Mouse (Mus musculus) Patski (cell line): ENCODE data around the gene Degs2. TPM values are rescaled to one million over a fixed set of nuclear protein-coding genes. Genes with fewer than 3 reads are reported as not detected.

Source experiments
- ATAC-seq: fragments of 100-300 bp; one replicate; pipeline ENCODE4 v1.8.0; 2021
- CTCF ChIA-PET: fragments of 350-600 bp; sonication (Branson Sonifier 250); formaldehyde crosslinking; loops from one replicate; lab custom pipeline; 2022; ENCODE audit warnings: inconsistent platforms; lab: Charles Lee
- POLR2A ChIA-PET: fragments of 350-600 bp; sonication (Branson Sonifier 250); formaldehyde crosslinking; loops from one replicate; lab custom pipeline; 2022; ENCODE audit warnings: antibody characterized with exemption, inconsistent platforms; lab: Charles Lee
- DNase-seq: peaks from one replicate; pipeline ENCODE4 v3.0.0-alpha.2; 2011; ENCODE audit warnings: low read depth, low spot score
- H3K27me3 ChIP-seq: fragments of 371-371 bp; one replicate; pipeline ENCODE4 v1.5.1; 2021
- CTCF ChIP-seq: fragments of 100-300 bp; IDR thresholded peaks from one replicate; pipeline ENCODE4 v1.5.1; 2021
- in situ Hi-C: fragments of 300-500 bp; cut with MboI; formaldehyde crosslinking; loops from 3 replicates; pipeline ENCODE4 v1.11.1; 2018; ENCODE audit warnings: low pct_unique_long_range_greater_than_20kb, mixed read lengths
- polyA plus RNA-seq: library from polyadenylated mRNA; unstranded; gene quantifications from one replicate; pipeline ENCODE4 v1.2.3, GENCODE M21; 2021

Degs2 gene
- polyA plus RNA-seq, 1 experiment from 2014 or later, result 0.54 TPM

DNA sequence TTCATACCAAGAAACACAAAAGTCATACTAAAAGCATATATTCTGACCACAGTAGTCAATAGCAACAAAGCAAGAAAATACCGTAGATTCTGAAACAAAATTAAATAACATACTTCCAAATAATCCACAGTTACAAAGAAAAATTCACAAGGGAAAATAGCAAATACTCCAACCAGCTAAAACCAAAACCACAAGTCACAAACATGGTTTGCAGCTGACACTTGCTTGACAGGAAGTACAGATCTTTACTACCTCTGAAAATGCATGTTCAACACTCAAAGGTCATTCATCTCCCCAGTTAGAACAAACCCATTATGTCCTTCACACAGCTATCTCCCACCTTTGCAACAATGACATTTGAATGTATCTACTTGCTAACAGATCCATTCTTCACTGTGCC, 68.1 kb downstream of the Degs2 start:
- ChIA-PET CTCF (no interaction called here), POLR2A (no interaction called here)
- ATAC-seq, result no peak
- TF ChIP-seq CTCF, result no peak
- no peaks in the 10 kb centered on the region for H3K27me3 ChIP-seq
- in situ Hi-C loops, result no loop called here
- no peak for DNase-seq

DNA sequence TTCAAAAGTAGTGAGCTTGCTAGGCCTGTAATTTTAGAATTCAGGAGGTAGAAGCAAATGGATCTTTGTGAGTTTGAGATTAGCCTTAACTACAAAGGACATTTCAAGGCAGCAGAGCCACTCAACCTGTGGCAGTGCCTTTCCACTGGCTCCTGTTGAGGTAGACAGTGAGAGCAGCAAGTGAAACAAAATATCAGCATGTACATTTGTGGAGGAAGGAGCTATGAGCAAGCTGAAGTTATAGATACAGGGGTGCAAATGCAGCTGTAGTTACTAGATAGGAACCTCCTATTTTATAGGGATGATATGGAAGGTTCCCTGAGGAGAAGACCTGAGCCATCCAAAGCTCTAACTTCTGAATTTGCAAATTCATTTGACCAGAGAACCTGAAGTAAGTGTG, 69.6 kb downstream of the Degs2 start:
- no peak for TF ChIP-seq CTCF
- ChIA-PET POLR2A (no interaction called here), CTCF (no interaction called here)
- ATAC-seq, result no peak
- DNase-seq, result no peak
- in situ Hi-C loops, result no loop called here
- H3K27me3 ChIP-seq, result no peaks in the 10 kb centered on the region

DNA sequence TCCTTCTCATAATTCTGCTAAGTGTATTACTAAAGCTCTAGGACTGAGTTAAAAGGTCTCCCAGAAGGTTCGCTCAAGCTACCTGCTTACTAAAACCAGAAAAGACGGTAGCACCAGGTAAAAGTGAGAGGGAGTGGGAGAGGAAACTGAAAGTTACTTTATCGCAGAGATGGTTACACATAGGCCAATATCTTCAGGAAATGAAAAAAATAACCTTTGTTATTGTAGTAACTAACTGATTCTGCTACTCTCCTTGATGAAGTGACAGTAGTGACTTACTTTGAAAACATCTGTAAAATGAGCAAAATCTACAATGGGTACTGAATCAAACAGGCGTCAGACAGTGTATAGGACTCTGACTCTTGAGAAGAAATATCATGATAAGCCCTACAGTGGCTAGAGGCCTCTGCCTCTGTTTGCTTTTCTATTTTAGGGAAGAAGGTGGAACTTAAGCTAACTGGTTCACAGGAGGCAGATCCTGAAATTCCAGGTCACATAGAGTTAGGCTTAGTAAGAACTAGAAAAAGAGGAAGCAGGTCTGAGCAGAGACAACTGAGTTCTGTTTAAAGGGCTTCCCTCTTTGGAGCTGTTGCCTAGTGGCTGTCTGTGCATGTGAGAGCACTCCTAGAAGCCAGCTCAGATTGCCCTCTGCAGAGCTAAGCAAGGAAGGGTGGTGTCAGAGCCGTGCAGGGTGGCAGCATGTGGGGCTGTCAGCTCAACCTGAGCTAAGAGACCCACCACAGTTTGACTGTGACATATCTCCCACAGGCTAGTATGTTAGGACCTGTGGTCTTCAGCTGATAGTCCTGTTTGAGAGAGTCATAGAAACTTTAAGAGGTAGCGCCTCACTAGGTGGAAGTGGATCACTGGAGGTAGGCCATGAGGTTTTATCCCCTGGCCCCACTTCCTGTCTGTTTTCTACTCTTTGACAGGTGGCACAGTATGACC, 71.1 kb downstream of the Degs2 start:
- in situ Hi-C loops, result no loop called here
- DNase-seq (no peak), ATAC-seq (no peak)
- no peaks in the 10 kb centered on the region for H3K27me3 ChIP-seq
- POLR2A ChIA-PET, result no interaction called here
- TF ChIP-seq CTCF, result no peak
- CTCF ChIA-PET, result no interaction called here

DNA sequence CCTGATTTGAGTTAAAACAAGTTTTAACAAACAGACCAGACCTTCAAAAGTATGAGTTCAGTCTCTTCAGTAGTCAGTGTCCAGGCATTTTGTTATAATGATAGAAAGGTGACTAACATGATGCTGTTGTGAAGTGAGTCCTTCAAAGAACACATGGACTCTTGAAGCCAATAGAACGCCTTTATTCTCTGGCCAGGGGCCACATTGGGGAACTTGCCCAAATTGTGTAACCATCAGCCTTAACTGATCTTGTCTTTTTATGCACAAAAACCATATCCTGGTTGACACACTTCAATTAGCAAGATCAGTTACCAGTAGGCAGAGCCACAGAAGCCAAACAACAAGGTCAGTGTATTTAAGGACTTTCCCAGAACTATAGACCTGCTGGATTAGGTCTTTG, 72.6 kb downstream of the Degs2 start:
- no peaks in the 10 kb centered on the region for H3K27me3 ChIP-seq
- POLR2A ChIA-PET, result no interaction called here
- CTCF ChIA-PET, result interaction anchor here (0.9 kb wide), 1 partner anchor 16 kb away, joined by 3 read pairs; no protein-coding TSS in a partner anchor
- in situ Hi-C loops, result no loop called here
- DNase-seq (no peak), ATAC-seq (no peak)
- no peak for TF ChIP-seq CTCF

Other genes starting within 250 kb of the Degs2 start
- 109 TPM for gene Evl, start 147.6 kb downstream of the Degs2 start, polyA plus RNA-seq
- gene Yy1, start 90.7 kb upstream of the Degs2 start, polyA plus RNA-seq, result 53.2 TPM
- 11.8 TPM for gene Slc25a29, start 133.6 kb upstream of the Degs2 start, polyA plus RNA-seq
- gene Slc25a47, start 133.7 kb upstream of the Degs2 start, polyA plus RNA-seq, result 3.7 TPM
- 7.5 TPM for gene Wdr25, start 191.3 kb upstream of the Degs2 start, polyA plus RNA-seq
- 77.1 TPM for gene Wars, start 191.9 kb upstream of the Degs2 start, polyA plus RNA-seq